Mouse (Mus musculus): ENCODE data around the gene Slain1. TPM values are rescaled to one million over a fixed set of nuclear protein-coding genes. Genes with fewer than 3 reads are reported as not detected.

The Slain1 gene
- polyA plus RNA-seq, 1 experiment from 2014 or later: 13.0 TPM

GRCm38 (mm10) chr14:103723314-103723713, 73.3 kb downstream of the Slain1 start:
- Histone ChIP-seq H3K4me2 (ENCODE audit: low read length) (no peak overlapping the region), H3K36me3 (ENCODE audit: control insufficient read depth, insufficient read depth, low read length) (no peaks in the 10 kb centered on the region), H3K27me3 (ENCODE audit: control insufficient read depth, insufficient read depth, low read depth, low read length) (no peaks in the 10 kb centered on the region), H3K4me3 (ENCODE audit: low read depth, low read length) (no peak overlapping the region), H3K27ac (ENCODE audit: low read length) (no peak overlapping the region), H3K9me3 (replicated peaks; ENCODE audit: control insufficient read depth, low read length, poor library complexity, severe bottlenecking) (no peaks in the 10 kb centered on the region), H3K9ac (ENCODE audit: low read depth, low read length) (no peak overlapping the region), H3K4me1 (ENCODE audit: control insufficient read depth, insufficient read depth, low read length) (peaks cover 7% of the 10 kb centered on the region)
- 62% methylated on average over 9 of the region's 9 CpGs for WGBS
- no peak for ATAC-seq

- H3K36me3 ChIP-seq (ENCODE audit: control insufficient read depth, insufficient read depth, low read length): no peaks in the 10 kb centered on the region
- H3K4me3 ChIP-seq (ENCODE audit: low read depth, low read length): no peak overlapping the region
- H3K27ac ChIP-seq (ENCODE audit: low read length): no peak overlapping the region
- ATAC-seq: no peak
- H3K4me1 ChIP-seq (ENCODE audit: control insufficient read depth, insufficient read depth, low read length): peaks cover 7% of the 10 kb centered on the region
- H3K4me2 ChIP-seq (ENCODE audit: low read length): no peak overlapping the region
- H3K9me3 ChIP-seq (replicated peaks; ENCODE audit: control insufficient read depth, low read length, poor library complexity, severe bottlenecking): no peaks in the 10 kb centered on the region
- 72% methylated on average over 4 of the region's 4 CpGs for WGBS
- no peaks in the 10 kb centered on the region for H3K27me3 ChIP-seq (ENCODE audit: control insufficient read depth, insufficient read depth, low read depth, low read length)
- H3K9ac ChIP-seq (ENCODE audit: low read depth, low read length): no peak overlapping the region
These were observed 73.8 kb downstream of the Slain1 start for GRCm38 (mm10) chr14:103723841-103724240.

DNA sequence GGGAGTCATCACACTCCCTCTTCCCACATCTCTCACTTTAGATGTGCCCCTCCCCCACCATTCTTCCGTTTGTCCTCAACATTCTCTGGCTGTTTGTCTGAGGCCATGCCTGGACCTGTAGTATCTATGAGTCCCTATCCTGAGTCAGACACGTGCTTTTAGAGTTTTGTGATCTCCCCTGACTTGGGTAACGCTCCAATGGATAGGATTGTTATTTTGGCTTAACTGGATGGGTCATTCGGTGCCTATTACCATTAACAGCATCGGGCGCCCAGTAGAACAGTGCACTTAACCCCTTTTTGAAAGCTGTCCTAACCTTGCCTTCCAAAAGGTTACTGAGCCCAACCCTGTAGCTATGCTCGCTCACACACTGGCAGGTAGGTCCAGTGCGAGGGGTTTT, 78.5 kb downstream of the Slain1 start:
- 90% methylated on average over 8 of the region's 8 CpGs for WGBS
- Histone ChIP-seq H3K9me3 (replicated peaks; ENCODE audit: control insufficient read depth, low read length, poor library complexity, severe bottlenecking) (no peaks in the 10 kb centered on the region), H3K27me3 (ENCODE audit: control insufficient read depth, insufficient read depth, low read depth, low read length) (no peaks in the 10 kb centered on the region), H3K36me3 (ENCODE audit: control insufficient read depth, insufficient read depth, low read length) (no peaks in the 10 kb centered on the region), H3K4me3 (ENCODE audit: low read depth, low read length) (no peak overlapping the region), H3K4me1 (ENCODE audit: control insufficient read depth, insufficient read depth, low read length) (no peaks in the 10 kb centered on the region), H3K4me2 (ENCODE audit: low read length) (no peak overlapping the region), H3K9ac (ENCODE audit: low read depth, low read length) (no peak overlapping the region), H3K27ac (ENCODE audit: low read length) (no peak overlapping the region)
- ATAC-seq: no peak

- ATAC-seq: no peak
- WGBS: 84% methylated on average over 23 of the region's 23 CpGs
These were observed 79.1 kb downstream of the Slain1 start for GRCm38 (mm10) chr14:103728951-103729725.

GRCm38 (mm10) chr14:103729760-103730367, 79.8 kb downstream of the Slain1 start:
- no peaks in the 10 kb centered on the region for H3K36me3 ChIP-seq (ENCODE audit: control insufficient read depth, insufficient read depth, low read length)
- H3K9ac ChIP-seq (ENCODE audit: low read depth, low read length): no peak overlapping the region
- H3K4me3 ChIP-seq (ENCODE audit: low read depth, low read length): no peak overlapping the region
- no peak overlapping the region for H3K4me2 ChIP-seq (ENCODE audit: low read length)
- no peak for ATAC-seq
- no peaks in the 10 kb centered on the region for H3K27me3 ChIP-seq (ENCODE audit: control insufficient read depth, insufficient read depth, low read depth, low read length)
- no peak overlapping the region for H3K27ac ChIP-seq (ENCODE audit: low read length)
- no peaks in the 10 kb centered on the region for H3K4me1 ChIP-seq (ENCODE audit: control insufficient read depth, insufficient read depth, low read length)
- H3K9me3 ChIP-seq (replicated peaks; ENCODE audit: control insufficient read depth, low read length, poor library complexity, severe bottlenecking): no peaks in the 10 kb centered on the region
- WGBS: 70% methylated on average over 11 of the region's 11 CpGs

More at GRCm38 (mm10) chr14:103728951-103729725, 79.1 kb downstream of the Slain1 start:
- H3K9me3 ChIP-seq (replicated peaks; ENCODE audit: control insufficient read depth, low read length, poor library complexity, severe bottlenecking): no peaks in the 10 kb centered on the region
- H3K27me3 ChIP-seq (ENCODE audit: control insufficient read depth, insufficient read depth, low read depth, low read length): no peaks in the 10 kb centered on the region
- no peak overlapping the region for H3K9ac ChIP-seq (ENCODE audit: low read depth, low read length)
- no peaks in the 10 kb centered on the region for H3K36me3 ChIP-seq (ENCODE audit: control insufficient read depth, insufficient read depth, low read length)
- no peaks in the 10 kb centered on the region for H3K4me1 ChIP-seq (ENCODE audit: control insufficient read depth, insufficient read depth, low read length)
- no peak overlapping the region for H3K4me3 ChIP-seq (ENCODE audit: low read depth, low read length)
- no peak overlapping the region for H3K27ac ChIP-seq (ENCODE audit: low read length)
- no peak overlapping the region for H3K4me2 ChIP-seq (ENCODE audit: low read length)

- 64% methylated on average over 1 of the region's 1 CpGs for WGBS
These were observed 82.6 kb downstream of the Slain1 start for GRCm38 (mm10) chr14:103732626-103733025.

GRCm38 (mm10) chr14:103741216-103741615, 91.2 kb downstream of the Slain1 start:
- no peaks in the 10 kb centered on the region for H3K4me1 ChIP-seq (ENCODE audit: control insufficient read depth, insufficient read depth, low read length)
- H3K36me3 ChIP-seq (ENCODE audit: control insufficient read depth, insufficient read depth, low read length): no peaks in the 10 kb centered on the region
- H3K27ac ChIP-seq (ENCODE audit: low read length): no peak overlapping the region
- H3K9me3 ChIP-seq (replicated peaks; ENCODE audit: control insufficient read depth, low read length, poor library complexity, severe bottlenecking): no peaks in the 10 kb centered on the region
- H3K9ac ChIP-seq (ENCODE audit: low read depth, low read length): no peak overlapping the region
- H3K4me2 ChIP-seq (ENCODE audit: low read length): no peak overlapping the region
- 91% methylated on average over 7 of the region's 7 CpGs for WGBS
- no peak overlapping the region for H3K4me3 ChIP-seq (ENCODE audit: low read depth, low read length)
- H3K27me3 ChIP-seq (ENCODE audit: control insufficient read depth, insufficient read depth, low read depth, low read length): no peaks in the 10 kb centered on the region
- ATAC-seq: no peak

More at GRCm38 (mm10) chr14:103732626-103733025, 82.6 kb downstream of the Slain1 start:
- H3K4me3 ChIP-seq (ENCODE audit: low read depth, low read length): no peak overlapping the region
- H3K4me2 ChIP-seq (ENCODE audit: low read length): no peak overlapping the region
- no peak overlapping the region for H3K9ac ChIP-seq (ENCODE audit: low read depth, low read length)
- no peaks in the 10 kb centered on the region for H3K4me1 ChIP-seq (ENCODE audit: control insufficient read depth, insufficient read depth, low read length)
- no peaks in the 10 kb centered on the region for H3K36me3 ChIP-seq (ENCODE audit: control insufficient read depth, insufficient read depth, low read length)
- no peaks in the 10 kb centered on the region for H3K27me3 ChIP-seq (ENCODE audit: control insufficient read depth, insufficient read depth, low read depth, low read length)
- H3K9me3 ChIP-seq (replicated peaks; ENCODE audit: control insufficient read depth, low read length, poor library complexity, severe bottlenecking): no peaks in the 10 kb centered on the region
- H3K27ac ChIP-seq (ENCODE audit: low read length): no peak overlapping the region
- no peak for ATAC-seq

GRCm38 (mm10) chr14:103742150-103742549, 92.1 kb downstream of the Slain1 start:
- ATAC-seq: no peak
- no peaks in the 10 kb centered on the region for H3K4me1 ChIP-seq (ENCODE audit: control insufficient read depth, insufficient read depth, low read length)
- H3K9ac ChIP-seq (ENCODE audit: low read depth, low read length): no peak overlapping the region
- no peaks in the 10 kb centered on the region for H3K27me3 ChIP-seq (ENCODE audit: control insufficient read depth, insufficient read depth, low read depth, low read length)
- H3K36me3 ChIP-seq (ENCODE audit: control insufficient read depth, insufficient read depth, low read length): no peaks in the 10 kb centered on the region
- no peaks in the 10 kb centered on the region for H3K9me3 ChIP-seq (replicated peaks; ENCODE audit: control insufficient read depth, low read length, poor library complexity, severe bottlenecking)
- 87% methylated on average over 8 of the region's 8 CpGs for WGBS
- no peak overlapping the region for H3K27ac ChIP-seq (ENCODE audit: low read length)
- H3K4me2 ChIP-seq (ENCODE audit: low read length): no peak overlapping the region
- H3K4me3 ChIP-seq (ENCODE audit: low read depth, low read length): no peak overlapping the region

GRCm38 (mm10) chr14:103747345-103747744, 97.3 kb downstream of the Slain1 start:
- no peaks in the 10 kb centered on the region for H3K36me3 ChIP-seq (ENCODE audit: control insufficient read depth, insufficient read depth, low read length)
- no peak overlapping the region for H3K27ac ChIP-seq (ENCODE audit: low read length)
- H3K27me3 ChIP-seq (ENCODE audit: control insufficient read depth, insufficient read depth, low read depth, low read length): no peaks in the 10 kb centered on the region
- 0 out of 2 replicates have a peak, but pooled peaks have one; percentile 66 for ATAC-seq
- no peaks in the 10 kb centered on the region for H3K9me3 ChIP-seq (replicated peaks; ENCODE audit: control insufficient read depth, low read length, poor library complexity, severe bottlenecking)
- no peaks in the 10 kb centered on the region for H3K4me1 ChIP-seq (ENCODE audit: control insufficient read depth, insufficient read depth, low read length)
- no peak overlapping the region for H3K4me2 ChIP-seq (ENCODE audit: low read length)
- H3K4me3 ChIP-seq (ENCODE audit: low read depth, low read length): no peak overlapping the region
- 54% methylated on average over 6 of the region's 6 CpGs for WGBS
- no peak overlapping the region for H3K9ac ChIP-seq (ENCODE audit: low read depth, low read length)

Data from midbrain, embryonic 16.5 days (tissue).